Mouse (Mus musculus) kidney, adult 2 months (tissue): Measurements from ENCODE around the gene Tmem50b.

Experiments
- CTCF ChIP-seq: fragments of 200-500 bp; conservative IDR thresholded peaks from 2 replicates; pipeline ENCODE4 v1.5.1; 2011; ENCODE audit warnings: low read depth, mild to moderate bottlenecking, control low read depth, low read length, moderate library complexity, mixed read lengths; ENCODE audit not compliant: insufficient read depth, insufficient read length
- POLR2A ChIP-seq: fragments of 200-500 bp; IDR thresholded peaks from one replicate; pipeline ENCODE4 v1.6.1; 2011; ENCODE audit warnings: low read depth, low read length, control low read depth

DNA sequence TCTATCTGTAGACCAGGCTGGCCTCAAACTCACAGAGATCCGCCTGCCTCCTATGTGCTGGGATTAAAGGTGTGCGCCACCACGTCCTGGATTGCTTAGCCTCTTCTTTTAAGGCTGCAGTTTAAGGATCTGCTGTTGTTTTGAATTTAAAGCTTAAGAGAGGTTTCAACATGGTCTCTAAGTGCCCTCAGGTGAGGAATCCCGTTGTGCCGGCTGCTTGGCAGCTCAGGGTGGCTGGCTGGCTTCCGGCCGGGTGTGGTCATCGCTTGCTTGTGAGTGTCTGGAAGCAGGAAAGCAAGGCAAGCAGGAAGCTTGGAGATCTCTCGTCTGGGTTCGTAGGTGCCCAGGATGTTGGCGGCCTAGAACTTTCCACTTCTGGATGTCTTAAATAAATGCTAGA lies 23.4 kb upstream of the Tmem50b start:
- TF ChIP-seq CTCF (no peak), POLR2A (no peak)
